Mouse (Mus musculus): ENCODE data around the gene Gclc.

- TF ChIP-seq CTCF (IDR thresholded peaks at IDR 0.05; ENCODE audit: control insufficient read depth, insufficient read depth, insufficient replicate concordance, low read depth, low read length) (no peak), POLR2A (IDR thresholded peaks at IDR 0.05; ENCODE audit: control insufficient read depth, low read depth, low read length) (no peak)
Observed at GRCm38 (mm10) chr9:77766767-77767166, 12.4 kb downstream of the Gclc start.

Data from testis, adult 2 months (tissue).